Mouse (Mus musculus) frontal cortex, adult 2 months (tissue): ENCODE measurements around the gene Gp9. TPM values are rescaled to one million over a fixed set of nuclear protein-coding genes. Genes with fewer than 3 reads are reported as not detected.

Experiments
- DNase-seq, 2 experiments: peaks; one replicate each; pipeline ENCODE4 v3.0.0; 2022; ENCODE audit warnings: low spot score in 1 of 2; ENCODE audit errors: extremely low spot score in 1 of 2
- polyA plus RNA-seq: library from polyadenylated mRNA; depleted of rRNA; stranded (reverse); fragments of >200 nt; gene quantifications from 2 replicates; pipeline ENCODE4 v1.2.3, GENCODE M21; 2012; rRNA removed

The Gp9 gene
- polyA plus RNA-seq = 0.99 and 1.9 TPM in 2 replicates

- no peak for DNase-seq
These were observed at the start of gene Gp9 for GRCm38 (mm10) chr6:87777842-87778241. Gp9 (plus strand) TSS chr6:87778072.

GRCm38 (mm10) chr6:87728102-87728501 is 49.8 kb upstream of the Gp9 start:
- DNase-seq = no peak

DNA sequence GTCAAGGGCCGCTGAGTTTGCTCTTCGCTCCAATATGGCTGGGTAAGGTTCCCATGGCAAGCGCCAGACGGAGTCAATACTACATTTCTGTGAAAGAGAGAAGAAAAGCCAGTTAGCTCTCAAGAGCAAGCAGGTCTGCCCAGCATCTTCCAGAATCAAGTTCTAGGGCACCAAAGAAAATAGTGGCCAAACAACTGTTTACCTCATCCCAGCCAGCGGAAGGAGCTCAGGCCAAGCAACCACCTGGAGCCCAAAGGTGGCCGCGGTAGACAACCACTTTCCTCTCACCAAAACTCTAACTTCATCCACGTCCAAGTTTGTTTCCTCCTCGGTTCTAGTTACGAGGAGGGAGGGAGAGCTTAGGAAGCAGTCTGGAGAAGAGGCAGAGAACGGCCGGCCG is 47.7 kb upstream of the Gp9 start:
- no peak for DNase-seq

DNA sequence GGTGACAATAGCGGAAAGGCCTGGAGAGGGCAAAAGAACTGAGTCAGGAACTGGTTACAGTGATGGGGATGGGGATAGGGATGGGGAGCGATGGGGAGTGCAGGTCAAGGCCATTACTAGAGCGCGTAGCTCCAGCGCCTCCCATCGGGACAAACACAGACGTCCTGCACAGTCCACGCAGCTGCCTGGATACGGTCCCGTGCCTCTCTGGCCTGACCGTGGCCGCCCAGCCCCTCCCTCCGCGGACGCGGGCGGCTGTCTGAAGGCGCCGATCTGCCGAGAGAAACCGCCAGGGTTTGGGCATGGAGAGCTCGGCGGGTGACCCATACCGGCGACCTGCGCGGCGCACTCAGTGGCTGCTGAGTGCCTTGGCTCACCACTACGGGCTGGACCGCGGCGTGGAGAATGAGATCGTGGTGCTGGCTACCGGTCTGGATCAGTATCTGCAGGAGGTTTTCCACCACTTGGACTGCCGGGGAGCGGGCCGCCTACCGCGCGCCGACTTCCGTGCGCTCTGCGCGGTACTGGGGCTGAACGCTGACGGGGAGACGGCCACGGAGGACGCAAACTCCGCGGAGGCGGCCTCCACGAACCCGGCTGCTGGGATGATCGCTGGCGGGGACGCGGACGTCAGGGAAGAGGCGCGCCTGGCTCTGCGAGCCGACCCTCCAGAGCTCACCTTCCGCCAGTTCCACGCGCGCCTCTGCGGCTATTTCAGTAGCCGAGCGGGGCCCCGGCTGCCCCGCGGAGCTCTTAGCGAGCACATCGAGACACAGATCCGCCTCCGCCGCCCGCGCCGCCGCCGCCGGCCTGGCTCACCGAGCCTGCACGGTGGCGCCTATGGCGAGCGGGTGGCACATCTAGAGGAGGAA is 47.0 kb upstream of the Gp9 start, which contains the start of gene Efcc1:
Gene Efcc1 (plus strand): TSS at position 279 of the 872 bp plus-strand sequence.
- DNase-seq = peak in 1 of 2 experiments; percentile 59

- DNase-seq = no peak
These were observed 46.3 kb upstream of the Gp9 start for GRCm38 (mm10) chr6:87731463-87732095.

DNA sequence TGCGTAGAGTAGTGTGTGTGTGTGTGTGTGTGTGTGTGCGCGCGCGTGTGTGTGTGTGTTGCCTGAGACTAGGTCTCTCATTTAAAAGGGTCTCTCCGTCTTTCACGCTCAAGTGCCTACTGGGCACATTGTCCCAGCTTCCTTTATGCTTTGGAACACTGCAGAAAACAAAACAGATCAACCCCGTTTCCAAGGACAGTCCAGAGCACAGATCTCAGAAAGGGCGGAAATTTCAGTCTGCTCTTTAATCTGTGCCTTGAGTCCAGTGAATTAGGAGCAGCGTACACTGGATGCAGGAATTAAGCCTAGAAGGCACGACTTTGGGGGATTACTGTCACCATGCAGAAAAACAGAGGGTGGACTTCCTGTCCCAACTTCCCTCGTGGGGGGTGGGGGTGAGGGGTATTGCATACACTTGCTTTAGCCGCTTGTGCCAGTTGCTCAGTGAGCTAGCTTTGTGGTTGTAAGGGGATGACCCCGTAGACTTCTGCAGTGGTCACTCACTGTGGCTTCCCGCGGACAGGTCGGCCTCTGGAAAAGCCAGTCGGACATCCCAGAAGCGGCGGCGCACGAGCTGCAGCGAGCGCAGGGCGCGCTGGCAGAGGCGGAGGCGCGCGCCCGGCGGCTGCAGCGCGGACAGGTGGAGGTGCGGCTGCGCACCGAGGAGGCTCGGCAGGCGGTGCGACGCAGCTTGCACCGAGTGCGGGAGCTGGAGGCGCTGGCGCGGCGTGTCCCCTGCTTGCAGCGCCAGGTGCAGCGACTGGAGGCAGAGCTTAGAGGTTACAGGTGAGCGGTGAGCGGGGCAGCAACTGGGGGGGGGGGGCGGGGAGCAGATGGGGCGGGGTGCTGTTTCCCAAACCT is 45.5 kb upstream of the Gp9 start:
- DNase-seq = peak in 1 of 2 experiments; percentile 35

DNA sequence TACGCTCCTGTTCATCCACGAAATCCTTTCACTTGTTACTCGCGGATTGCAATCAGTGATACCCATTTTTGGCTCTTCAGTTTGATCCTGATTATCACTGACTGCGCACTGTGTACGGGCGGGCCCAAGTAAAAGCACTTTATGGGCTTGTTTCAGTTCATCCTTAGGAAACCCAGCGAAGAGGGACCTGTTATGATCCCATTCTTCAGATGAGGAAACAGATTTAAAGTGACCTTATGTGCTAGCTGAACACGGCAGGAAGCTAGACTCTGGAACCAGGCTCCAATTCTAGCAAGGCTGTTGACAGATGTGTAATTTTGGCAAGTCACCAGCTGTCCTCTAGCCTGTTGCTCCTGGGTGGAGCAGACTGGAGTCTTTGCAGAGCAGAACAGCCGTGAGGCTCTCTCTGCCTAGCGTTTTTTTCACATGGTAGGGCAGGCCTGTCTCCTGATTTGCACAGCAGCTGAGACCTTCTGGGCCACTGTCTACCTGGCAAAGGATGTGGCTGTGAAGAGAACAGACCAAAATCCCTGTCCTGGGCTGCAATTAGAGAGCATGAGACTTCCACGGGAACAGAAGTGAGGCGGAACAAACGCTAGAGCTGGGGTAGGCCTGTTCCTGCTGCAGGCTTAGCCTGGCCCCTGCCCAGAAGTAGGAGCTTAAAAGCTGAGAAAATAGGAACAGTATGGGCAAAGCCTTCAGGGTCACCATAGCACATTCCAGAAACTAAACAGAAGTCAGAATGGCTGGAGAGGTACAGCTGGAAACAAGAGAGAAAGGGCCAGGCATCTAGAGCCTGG is 44.5 kb upstream of the Gp9 start:
- no peak for DNase-seq

GRCm38 (mm10) chr6:87734136-87734535 is 43.7 kb upstream of the Gp9 start:
- no peak for DNase-seq

DNA sequence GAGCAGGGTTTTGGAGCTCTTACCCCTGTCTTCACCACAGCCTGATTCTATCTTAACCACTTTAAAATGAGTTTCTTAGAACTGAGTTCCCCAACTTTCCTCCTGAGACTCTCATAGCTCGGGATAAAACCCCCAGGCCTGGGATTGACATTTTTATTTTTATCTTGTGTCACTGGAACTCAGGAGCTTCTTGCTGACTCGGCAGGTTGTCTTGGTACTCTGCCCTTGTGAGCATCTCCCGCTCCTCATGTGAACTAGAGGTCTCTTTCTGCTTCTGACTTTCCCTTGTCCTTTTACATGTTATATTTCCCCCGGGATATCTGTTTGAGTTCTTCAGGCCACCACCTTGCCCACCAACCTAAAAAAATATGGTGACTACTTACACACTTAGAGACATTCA is 40.9 kb upstream of the Gp9 start:
- no peak for DNase-seq

GRCm38 (mm10) chr6:87737921-87738626 is 39.8 kb upstream of the Gp9 start:
- no peak for DNase-seq

- no peak for DNase-seq
These were observed 38.0 kb upstream of the Gp9 start for GRCm38 (mm10) chr6:87739898-87740297.

DNA sequence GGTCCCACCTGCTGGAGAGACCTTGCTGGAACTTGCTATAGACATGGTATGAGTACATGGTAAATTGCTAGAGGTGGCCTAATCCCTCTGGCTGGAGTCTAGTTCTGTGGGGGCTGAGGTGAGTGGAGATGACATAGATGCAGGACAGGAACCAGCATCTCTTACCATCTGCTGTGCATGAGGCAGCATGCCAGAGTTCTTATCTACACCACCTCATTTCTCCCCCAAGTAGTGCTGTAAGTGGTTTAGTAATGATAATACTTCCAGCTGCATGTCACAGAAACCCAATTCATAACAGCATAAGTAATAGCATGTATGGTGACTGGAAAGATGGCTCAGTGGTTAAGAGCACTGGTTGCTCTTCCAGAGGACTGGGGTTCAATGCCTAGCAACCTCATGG is 37.4 kb upstream of the Gp9 start:
- no peak for DNase-seq

DNA sequence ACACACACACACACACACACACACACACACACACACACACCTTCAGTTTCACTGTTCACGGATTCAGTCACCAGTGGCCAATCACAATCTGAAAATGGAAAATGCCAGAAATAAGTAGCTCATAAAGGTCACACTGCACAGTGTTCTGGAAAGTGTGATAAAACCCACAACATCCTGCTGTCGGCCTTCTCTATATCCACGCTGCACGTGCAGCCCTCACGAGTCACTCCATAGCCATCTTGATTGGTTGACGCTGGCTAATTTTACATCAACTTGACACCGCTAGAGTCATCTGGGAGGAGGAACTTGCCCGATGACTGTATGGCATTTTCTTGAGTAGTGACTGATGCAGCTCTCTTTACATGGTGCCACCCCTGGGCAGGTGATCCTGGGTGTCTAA is 35.9 kb upstream of the Gp9 start:
- no peak for DNase-seq

DNA sequence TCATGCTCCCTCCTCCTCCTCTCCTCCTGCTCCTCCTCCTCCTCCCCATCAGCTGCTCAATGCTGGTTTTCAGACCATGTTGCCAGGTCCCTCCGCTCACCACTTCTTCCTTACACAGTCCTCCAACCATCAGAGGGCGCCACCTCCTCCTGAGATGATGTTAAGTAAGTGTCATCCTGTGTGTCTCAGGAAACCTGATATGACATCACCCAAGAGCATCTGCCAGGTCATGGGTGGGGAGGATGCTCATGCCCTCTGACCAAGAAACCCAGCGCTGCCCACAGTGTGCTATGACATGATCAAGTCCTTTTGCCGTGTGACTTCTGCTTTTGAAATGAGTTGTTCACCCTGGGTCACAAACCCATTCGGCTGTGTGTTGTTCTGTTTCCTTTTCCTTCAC is 35.1 kb upstream of the Gp9 start:
- no peak for DNase-seq

GRCm38 (mm10) chr6:87743281-87743680 is 34.6 kb upstream of the Gp9 start:
- no peak for DNase-seq

GRCm38 (mm10) chr6:87744632-87745031 is 33.2 kb upstream of the Gp9 start:
- DNase-seq = no peak

DNA sequence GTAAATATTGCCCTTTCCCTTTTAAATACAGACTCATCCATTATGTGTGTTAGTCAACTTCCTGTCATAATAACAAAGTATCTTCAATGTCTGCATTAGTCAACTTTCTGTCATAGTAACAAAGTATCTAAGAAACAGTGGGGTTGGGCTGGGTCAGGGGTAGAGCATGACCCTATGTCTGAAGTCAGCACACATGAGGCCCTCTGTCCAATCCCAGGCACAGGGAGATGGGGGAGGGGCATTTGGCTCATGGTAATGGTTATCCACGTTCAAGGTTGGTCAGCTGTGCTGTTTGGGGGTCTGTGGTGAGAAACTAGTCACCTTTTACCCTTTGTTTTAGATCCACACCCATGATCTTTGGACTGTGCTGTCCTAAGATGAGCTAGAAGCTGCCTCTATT is 32.6 kb upstream of the Gp9 start:
- no peak for DNase-seq

GRCm38 (mm10) chr6:87746059-87746458 is 31.8 kb upstream of the Gp9 start:
- no peak for DNase-seq

DNA sequence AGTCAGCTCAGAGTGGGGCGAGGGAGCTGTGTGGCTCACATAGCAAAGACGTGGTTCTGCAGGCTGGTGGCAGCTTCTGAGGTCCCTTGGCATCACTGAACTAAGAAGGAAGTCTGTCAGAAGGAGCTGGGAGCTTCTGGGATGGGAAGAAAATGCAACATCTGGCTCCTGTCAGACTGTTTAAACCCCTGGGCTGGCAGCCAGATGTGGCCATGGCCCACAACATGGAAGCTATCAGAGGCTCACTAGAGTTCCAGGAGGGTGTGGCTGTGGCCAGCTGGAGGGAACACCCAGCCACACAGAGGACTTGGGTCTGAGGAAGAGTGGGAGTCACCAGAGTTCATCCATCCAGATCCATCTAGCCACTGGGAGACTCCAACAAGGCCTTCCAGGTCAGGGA is 31.0 kb upstream of the Gp9 start:
- no peak for DNase-seq

- no peak for DNase-seq
These were observed 29.8 kb upstream of the Gp9 start for GRCm38 (mm10) chr6:87748078-87748477.
